Mouse (Mus musculus): ENCODE measurements at regions not wholly inside any gene's neighbourhood (a gene's known extent, or its start where the extent isn't known, plus 50 kb on each side); places are given as distances from the start of the nearest gene placed in this dataset.

- DNase-seq: no peak
These were observed 188.9 kb upstream of the Bcl6 start for GRCm38 (mm10) chr16:24177564-24177963.

- no peak for DNase-seq
These were observed 188.5 kb upstream of the Bcl6 start for GRCm38 (mm10) chr16:24177131-24177530.

- no peak for DNase-seq
These were observed 187.4 kb upstream of the Bcl6 start for GRCm38 (mm10) chr16:24176057-24176456.

- DNase-seq: no peak
These were observed 186.6 kb upstream of the Bcl6 start for GRCm38 (mm10) chr16:24175235-24175760.

GRCm38 (mm10) chr16:24174595-24174994, 185.9 kb upstream of the Bcl6 start:
- DNase-seq: no peak

- DNase-seq: no peak
These were observed 185.3 kb upstream of the Bcl6 start for GRCm38 (mm10) chr16:24173783-24174518.

- no peak for DNase-seq
These were observed 184.0 kb upstream of the Bcl6 start for GRCm38 (mm10) chr16:24172653-24173052.

GRCm38 (mm10) chr16:24172065-24172464, 183.4 kb upstream of the Bcl6 start:
- no peak for DNase-seq

GRCm38 (mm10) chr16:24171161-24171560, 182.5 kb upstream of the Bcl6 start:
- no peak for DNase-seq

GRCm38 (mm10) chr16:24166496-24166895, 177.8 kb upstream of the Bcl6 start:
- peak; percentile 33 for DNase-seq

GRCm38 (mm10) chr16:24165461-24166081, 176.9 kb upstream of the Bcl6 start:
- DNase-seq: peak; percentile 52

- DNase-seq: no peak
These were observed 172.1 kb upstream of the Bcl6 start for GRCm38 (mm10) chr16:24160705-24161285.

- DNase-seq: no peak
These were observed 170.7 kb upstream of the Bcl6 start for GRCm38 (mm10) chr16:24159336-24159735.

GRCm38 (mm10) chr16:24157753-24158152, 169.1 kb upstream of the Bcl6 start:
- DNase-seq: no peak

- peak; percentile 83 for DNase-seq
These were observed 168.2 kb upstream of the Bcl6 start for GRCm38 (mm10) chr16:24156729-24157430.

GRCm38 (mm10) chr16:24154816-24155357, 166.2 kb upstream of the Bcl6 start:
- no peak for DNase-seq

GRCm38 (mm10) chr16:24153943-24154342, 165.3 kb upstream of the Bcl6 start:
- no peak for DNase-seq

GRCm38 (mm10) chr16:24151831-24152247, 163.2 kb upstream of the Bcl6 start:
- no peak for DNase-seq

GRCm38 (mm10) chr16:24151178-24151725, 162.6 kb upstream of the Bcl6 start:
- DNase-seq: no peak

- no peak for DNase-seq
These were observed 161.9 kb upstream of the Bcl6 start for GRCm38 (mm10) chr16:24150512-24150911.

GRCm38 (mm10) chr16:24149441-24149840, 160.8 kb upstream of the Bcl6 start:
- DNase-seq: no peak

GRCm38 (mm10) chr16:24143894-24144293, 155.2 kb upstream of the Bcl6 start:
- DNase-seq: no peak

All from adrenal gland, postnatal 14 days (tissue).